8 mouse cellular contexts compared by ENCODE assay signal in genomic region chr7:127253341-127253740, GRCm38 (mm10). TPM values are rescaled to one million over a fixed set of nuclear protein-coding genes. Genes with fewer than 3 reads are reported as not detected.
DNase-seq lines count a peak whose midpoint lies in the region; ATAC-seq and TF ChIP-seq lines count a peak whose summit lies in the region.

No protein-coding gene starts in this region.

- no peak for TF ChIP-seq CTCF in forebrain, postnatal 0 days (IDR thresholded peaks at IDR 0.05; ENCODE audit: low read depth)

- no peaks in the 10 kb centered on the region for H3K9me3 ChIP-seq in heart, embryonic 11.5 days (replicated peaks; ENCODE audit: control insufficient read depth, low read length)
- H3K9me3 ChIP-seq in ES-E14 (ENCODE audit: control insufficient read depth, insufficient read depth, low read depth, low read length) = no peaks in the 10 kb centered on the region
- H3K9me3 ChIP-seq in forebrain, postnatal 0 days (ENCODE audit: low read length) = no peaks in the 10 kb centered on the region
- no peaks in the 10 kb centered on the region for H3K9me3 ChIP-seq in liver, embryonic 16.5 days (replicated peaks; ENCODE audit: control insufficient read depth, low read length)

- WGBS in heart, embryonic 11.5 days (ENCODE audit: insufficient replicate concordance) = 79% methylated on average over 6 of the region's 6 CpGs
- 79% methylated on average over 6 of the region's 6 CpGs for WGBS in forebrain, postnatal 0 days
- WGBS in liver, embryonic 16.5 days (ENCODE audit: insufficient replicate concordance) = 63% methylated on average over 6 of the region's 6 CpGs

- intact Hi-C loops in heart, postnatal 25 days (cut with DNase I) = loop anchor here (2.0 kb wide), 1 partner anchor 21 kb away; the partner anchor contains the start of genes Sept1 and Zfp553

- peak overlapping the region; percentile 90 for H3K27ac ChIP-seq in heart, embryonic 11.5 days (ENCODE audit: low read depth, low read length)
- no peak overlapping the region for H3K27ac ChIP-seq in ES-E14 (ENCODE audit: insufficient read depth, low read depth, low read length, poor library complexity, severe bottlenecking)
- peak overlapping the region; percentile 92 for H3K27ac ChIP-seq in forebrain, postnatal 0 days (ENCODE audit: low read depth, low read length)
- H3K27ac ChIP-seq in liver, embryonic 16.5 days (ENCODE audit: low read length) = peak overlapping the region; percentile 84

- no peak for DNase-seq in heart, postnatal 25 days (ENCODE audit: low spot score)
- DNase-seq in ES-E14 (ENCODE audit: low read depth, low spot score) = no peak
- no peak for DNase-seq in forebrain, postnatal 0 days
- no peak for DNase-seq in B cell, adult 2 months
- DNase-seq in adrenal gland, adult 18-20 months (ENCODE audit: low spot score in 2 of 2) = no peak
- DNase-seq in kidney, adult 18-20 months = no peak

- peak overlapping the region; percentile 85 for H3K9ac ChIP-seq in heart, embryonic 11.5 days (ENCODE audit: low read depth, low read length)
- H3K9ac ChIP-seq in ES-E14 (ENCODE audit: insufficient read depth, low read depth, low read length, poor library complexity, severe bottlenecking) = peak overlapping the region; percentile 70
- H3K9ac ChIP-seq in forebrain, postnatal 0 days = peak overlapping the region; percentile 69
- H3K9ac ChIP-seq in liver, embryonic 16.5 days (ENCODE audit: low read depth, low read length) = peak overlapping the region; percentile 73

- no peak for ATAC-seq in heart, embryonic 11.5 days (replicated peaks; ENCODE audit: insufficient number of reproducible peaks, low FRiP score, low TSS enrichment)
- no peak for ATAC-seq in forebrain, postnatal 0 days
- no peak for ATAC-seq in liver, embryonic 16.5 days (ENCODE audit: low read depth)

- H3K4me3 ChIP-seq in heart, embryonic 11.5 days (ENCODE audit: low read depth, low read length) = peak overlapping the region; percentile 65
- H3K4me3 ChIP-seq in ES-E14 (ENCODE audit: insufficient read depth in 1 of 2, low read depth in 1 of 2, low read length in 2 of 2, poor library complexity in 1 of 2, severe bottlenecking in 1 of 2) = peak overlapping the region; percentile 66 to 68
- peak overlapping the region; percentile 48 for H3K4me3 ChIP-seq in forebrain, postnatal 0 days (ENCODE audit: low read depth, low read length)
- peak overlapping the region; percentile 74 for H3K4me3 ChIP-seq in liver, embryonic 16.5 days (ENCODE audit: low read depth, low read length)

- no peaks in the 10 kb centered on the region; the same call in 1 of the 2 replicates for H3K36me3 ChIP-seq in heart, embryonic 11.5 days (ENCODE audit: control insufficient read depth, insufficient read depth, low read length)
- H3K36me3 ChIP-seq in ES-E14 (ENCODE audit: control insufficient read depth, insufficient read depth, low read length, poor library complexity, severe bottlenecking) = peaks cover 24% of the 10 kb centered on the region
- H3K36me3 ChIP-seq in forebrain, postnatal 0 days (ENCODE audit: insufficient read depth) = peaks cover 5% of the 10 kb centered on the region; the same call in 1 of the 2 replicates
- no peaks in the 10 kb centered on the region; the same call in 1 of the 2 replicates for H3K36me3 ChIP-seq in liver, embryonic 16.5 days (ENCODE audit: control insufficient read depth, insufficient read depth)

- H3K4me2 ChIP-seq in heart, embryonic 11.5 days = peak overlapping the region; percentile 97
- peak overlapping the region; percentile 97 for H3K4me2 ChIP-seq in forebrain, postnatal 0 days (ENCODE audit: low read depth)
- H3K4me2 ChIP-seq in liver, embryonic 16.5 days (ENCODE audit: low read depth, low read length) = peak overlapping the region; percentile 99

- in situ Hi-C loops in ES-E14 (cut with MboI; ENCODE audit: low sequenced_read_pairs in 2 of 2, unreplicated experiment in 2 of 2) = no loop called here

- H3K27me3 ChIP-seq in heart, embryonic 11.5 days (ENCODE audit: control insufficient read depth, insufficient read depth, low read length) = no peaks in the 10 kb centered on the region
- H3K27me3 ChIP-seq in forebrain, postnatal 0 days (ENCODE audit: insufficient read depth, low read length) = no peaks in the 10 kb centered on the region
- no peaks in the 10 kb centered on the region for H3K27me3 ChIP-seq in liver, embryonic 16.5 days (ENCODE audit: control insufficient read depth, insufficient read depth, low read depth, low read length)

- H3K4me1 ChIP-seq in heart, embryonic 11.5 days (ENCODE audit: control insufficient read depth, insufficient read depth, low read length) = peaks cover 10% of the 10 kb centered on the region; the same call in 1 of the 2 replicates
- no peaks in the 10 kb centered on the region for H3K4me1 ChIP-seq in ES-E14 (ENCODE audit: control insufficient read depth in 2 of 2, insufficient read depth in 2 of 2, low read length in 2 of 2, poor library complexity in 1 of 2)
- no peaks in the 10 kb centered on the region; the same call in 1 of the 2 replicates for H3K4me1 ChIP-seq in forebrain, postnatal 0 days (ENCODE audit: insufficient read depth)
- H3K4me1 ChIP-seq in liver, embryonic 16.5 days (ENCODE audit: control insufficient read depth, low read depth, low read length) = peaks cover 24% of the 10 kb centered on the region

TF ChIP-seq in ES-E14, 5 proteins besides CTCF, POLR2A, EP300 and RAD21:
- no peak for TF ChIP-seq ZC3H11A (IDR thresholded peaks at IDR 0.05; ENCODE audit: borderline replicate concordance, low read depth, low read length)
- TF ChIP-seq HCFC1 (IDR thresholded peaks at IDR 0.05; ENCODE audit: borderline replicate concordance, insufficient read depth, low read length) = no peak
- no peak for TF ChIP-seq MAFK (IDR thresholded peaks at IDR 0.05; ENCODE audit: insufficient read depth, low read depth, low read length)
- no peak for TF ChIP-seq ZNF384 (IDR thresholded peaks at IDR 0.05; ENCODE audit: low read depth, low read length)
- TF ChIP-seq CHD2 (IDR thresholded peaks at IDR 0.05; ENCODE audit: low read depth, low read length) = no peak
TF ChIP-seq in ES-E14: peak in this region for 0.

RNA-seq across cellular contexts. Expression of gene Dctpp1, which starts 7.2 kb away (rescaled TPM):
- polyA plus RNA-seq in heart, embryonic 11.5 days (2014; fragmentation: Nextera tagmentation; extraction: Ambion mirVana) = 184 and 197 TPM in 2 replicates
- 10 to 100 TPM; 46.7 to 47.5 TPM for total RNA-seq in heart, postnatal 25 days (2021)
- total RNA-seq in ES-E14 (2012; rRNA removed) = 391 and 461 TPM in 2 replicates
- 90.8 and 122 TPM in 2 replicates for total RNA-seq in forebrain, postnatal 0 days (2014; rRNA removed)
- polyA plus RNA-seq in forebrain, postnatal 0 days (2015; fragmentation: Nextera tagmentation; extraction: Ambion mirVana) = 138 and 183 TPM in 2 replicates
- polyA plus RNA-seq in liver, embryonic 16.5 days (2015; fragmentation: Nextera tagmentation; extraction: Ambion mirVana) = 79.8 and 83.4 TPM in 2 replicates
- 10 to 100 TPM; 27.9 to 29.5 TPM for total RNA-seq in adrenal gland, adult 18-20 months (2021)

RNA-seq across cellular contexts. Expression of gene Zfp771, which starts 9.3 kb away (rescaled TPM):
- 35.6 and 39.7 TPM in 2 replicates for polyA plus RNA-seq in heart, embryonic 11.5 days (2014; fragmentation: Nextera tagmentation; extraction: Ambion mirVana)
- 10 to 100 TPM; 17.1 to 20.9 TPM for total RNA-seq in heart, postnatal 25 days (2021)
- 18.7 and 21.6 TPM in 2 replicates for total RNA-seq in ES-E14 (2012; rRNA removed)
- 65.2 and 65.7 TPM in 2 replicates for total RNA-seq in forebrain, postnatal 0 days (2014; rRNA removed)
- polyA plus RNA-seq in forebrain, postnatal 0 days (2015; fragmentation: Nextera tagmentation; extraction: Ambion mirVana) = 75.1 and 75.9 TPM in 2 replicates
- 11.0 and 13.8 TPM in 2 replicates for polyA plus RNA-seq in liver, embryonic 16.5 days (2015; fragmentation: Nextera tagmentation; extraction: Ambion mirVana)
- 10 to 100 TPM; 23.6 to 29.6 TPM for total RNA-seq in adrenal gland, adult 18-20 months (2021)

RNA-seq across cellular contexts. Expression of gene Sept1, which starts 20.4 kb away (rescaled TPM):
- polyA plus RNA-seq in heart, embryonic 11.5 days (2014; fragmentation: Nextera tagmentation; extraction: Ambion mirVana) = 19.8 and 23.1 TPM in 2 replicates
- total RNA-seq in heart, postnatal 25 days (2021) = 1 to 10 TPM; 3.2 to 6.7 TPM
- total RNA-seq in ES-E14 (2012; rRNA removed) = 85.8 and 128 TPM in 2 replicates
- 6.5 and 8.0 TPM in 2 replicates for total RNA-seq in forebrain, postnatal 0 days (2014; rRNA removed)
- polyA plus RNA-seq in forebrain, postnatal 0 days (2015; fragmentation: Nextera tagmentation; extraction: Ambion mirVana) = 5.6 and 6.7 TPM in 2 replicates
- polyA plus RNA-seq in liver, embryonic 16.5 days (2015; fragmentation: Nextera tagmentation; extraction: Ambion mirVana) = 10.1 and 11.1 TPM in 2 replicates
- 1 to 10 TPM; 7.8 to 8.7 TPM for total RNA-seq in adrenal gland, adult 18-20 months (2021)

RNA-seq across cellular contexts. Expression of gene Zfp553, which starts 20.5 kb away (rescaled TPM):
- 12.3 and 14.6 TPM in 2 replicates for polyA plus RNA-seq in heart, embryonic 11.5 days (2014; fragmentation: Nextera tagmentation; extraction: Ambion mirVana)
- total RNA-seq in heart, postnatal 25 days (2021) = 1 to 10 TPM; 6.0 to 7.1 TPM
- total RNA-seq in ES-E14 (2012; rRNA removed) = 55.2 and 64.7 TPM in 2 replicates
- total RNA-seq in forebrain, postnatal 0 days (2014; rRNA removed) = 34.3 and 46.6 TPM in 2 replicates
- 29.8 and 35.9 TPM in 2 replicates for polyA plus RNA-seq in forebrain, postnatal 0 days (2015; fragmentation: Nextera tagmentation; extraction: Ambion mirVana)
- polyA plus RNA-seq in liver, embryonic 16.5 days (2015; fragmentation: Nextera tagmentation; extraction: Ambion mirVana) = 5.7 and 5.9 TPM in 2 replicates
- total RNA-seq in adrenal gland, adult 18-20 months (2021) = 10 to 100 TPM; 12.6 to 14.8 TPM

RNA-seq across cellular contexts. Expression of gene Sephs2, which starts 20.5 kb away (rescaled TPM):
- 80.8 and 87.8 TPM in 2 replicates for polyA plus RNA-seq in heart, embryonic 11.5 days (2014; fragmentation: Nextera tagmentation; extraction: Ambion mirVana)
- total RNA-seq in heart, postnatal 25 days (2021) = 10 to 100 TPM; 27.8 to 30.0 TPM
- 104 and 113 TPM in 2 replicates for total RNA-seq in ES-E14 (2012; rRNA removed)
- total RNA-seq in forebrain, postnatal 0 days (2014; rRNA removed) = 73.0 and 78.0 TPM in 2 replicates
- polyA plus RNA-seq in forebrain, postnatal 0 days (2015; fragmentation: Nextera tagmentation; extraction: Ambion mirVana) = 82.4 and 83.5 TPM in 2 replicates
- 164 and 180 TPM in 2 replicates for polyA plus RNA-seq in liver, embryonic 16.5 days (2015; fragmentation: Nextera tagmentation; extraction: Ambion mirVana)
- total RNA-seq in adrenal gland, adult 18-20 months (2021) = 10 to 100 TPM; 86.4 to 88.8 TPM
